Mouse (Mus musculus) ES-Bruce4 (cell line): Measurements from ENCODE around the gene Kcnip4. TPM values are rescaled to one million over a fixed set of nuclear protein-coding genes. Genes with fewer than 3 reads are reported as not detected.

Experiments
- H3K27ac ChIP-seq: 2 replicates; pipeline ENCODE4 v1.5.1; 2012; ENCODE audit warnings: low read length, inconsistent platforms; ENCODE audit not compliant: insufficient read depth
- H3K27me3 ChIP-seq: 2 replicates; pipeline ENCODE4 v1.6.1; 2012; ENCODE audit warnings: mild to moderate bottlenecking, low read length, inconsistent platforms; ENCODE audit not compliant: control insufficient read depth, poor library complexity, insufficient read depth, severe bottlenecking
- H3K36me3 ChIP-seq: 2 replicates; pipeline ENCODE4 v1.6.1; 2012; ENCODE audit warnings: inconsistent platforms, mild to moderate bottlenecking, low read length, moderate library complexity; ENCODE audit not compliant: control insufficient read depth, poor library complexity, insufficient read depth, severe bottlenecking
- H3K4me1 ChIP-seq: one replicate; pipeline ENCODE4 v1.8.1; 2011; ENCODE audit warnings: low read length; ENCODE audit not compliant: control insufficient read depth, insufficient read depth
- H3K4me3 ChIP-seq: 2 replicates; pipeline ENCODE4 v1.5.1; 2011; ENCODE audit warnings: low read depth, mild to moderate bottlenecking, low read length
- H3K9ac ChIP-seq: 2 replicates; pipeline ENCODE4 v1.6.1; 2012; ENCODE audit warnings: low read depth, mild to moderate bottlenecking, inconsistent platforms; ENCODE audit not compliant: poor library complexity, severe bottlenecking
- H3K9me3 ChIP-seq: replicated peaks from 2 replicates; pipeline ENCODE4 v1.6.1; 2012; ENCODE audit warnings: mild to moderate bottlenecking, low read length, inconsistent platforms; ENCODE audit not compliant: control insufficient read depth, poor library complexity, insufficient read depth, severe bottlenecking
- CTCF ChIP-seq: IDR thresholded peaks from one replicate; pipeline ENCODE4 v1.8.1; 2011; ENCODE audit warnings: low read depth, low read length
- EP300 ChIP-seq: IDR thresholded peaks from 2 replicates; pipeline ENCODE4 v1.6.1; 2011; ENCODE audit warnings: low read depth, low read length; ENCODE audit not compliant: insufficient read depth
- POLR2A ChIP-seq: IDR thresholded peaks from one replicate; pipeline ENCODE4 v1.8.1; 2011; ENCODE audit warnings: low read length; ENCODE audit not compliant: insufficient read depth
- polyA plus RNA-seq: library from polyadenylated mRNA; stranded (reverse); fragments of >200 nt; gene quantifications from 2 replicates; pipeline ENCODE4 v1.2.4, GENCODE M21; 2011; ENCODE audit warnings: low read depth; ENCODE audit not compliant: missing spikeins, insufficient read depth, insufficient read length

Kcnip4 gene
- polyA plus RNA-seq, 1 experiment: not detected

GRCm38 (mm10) chr5:48419741-48420140 lies 1105.0 kb downstream of the Kcnip4 start:
- Histone ChIP-seq H3K27ac (no peak overlapping the region), H3K4me1 (no peaks in the 10 kb centered on the region), H3K36me3 (no peaks in the 10 kb centered on the region), H3K4me3 (no peak overlapping the region), H3K9me3 (no peaks in the 10 kb centered on the region), H3K27me3 (no peaks in the 10 kb centered on the region), H3K9ac (no peak overlapping the region)
- no peak for TF ChIP-seq CTCF
- TF ChIP-seq EP300: no peak
- TF ChIP-seq POLR2A: no peak

GRCm38 (mm10) chr5:48412261-48412660 lies 1112.4 kb downstream of the Kcnip4 start:
- Histone ChIP-seq H3K27ac (no peak overlapping the region), H3K9ac (no peak overlapping the region), H3K4me1 (no peaks in the 10 kb centered on the region), H3K4me3 (no peak overlapping the region), H3K27me3 (no peaks in the 10 kb centered on the region), H3K9me3 (no peaks in the 10 kb centered on the region), H3K36me3 (no peaks in the 10 kb centered on the region)
- TF ChIP-seq CTCF (no peak), POLR2A (no peak), EP300 (no peak)

- TF ChIP-seq EP300 (no peak), CTCF (no peak), POLR2A (no peak)
- H3K9ac ChIP-seq: no peak overlapping the region
- no peaks in the 10 kb centered on the region for H3K4me1 ChIP-seq
- H3K27ac ChIP-seq: no peak overlapping the region
- no peak overlapping the region for H3K4me3 ChIP-seq
- H3K9me3 ChIP-seq: no peaks in the 10 kb centered on the region
- no peaks in the 10 kb centered on the region for H3K27me3 ChIP-seq
- H3K36me3 ChIP-seq: no peaks in the 10 kb centered on the region
These were observed 1113.2 kb downstream of the Kcnip4 start for GRCm38 (mm10) chr5:48411462-48411861.

GRCm38 (mm10) chr5:48410348-48410747 lies 1114.4 kb downstream of the Kcnip4 start:
- Histone ChIP-seq H3K27ac (no peak overlapping the region), H3K4me3 (no peak overlapping the region), H3K36me3 (no peaks in the 10 kb centered on the region), H3K9ac (no peak overlapping the region), H3K4me1 (no peaks in the 10 kb centered on the region), H3K9me3 (no peaks in the 10 kb centered on the region), H3K27me3 (no peaks in the 10 kb centered on the region)
- no peak for TF ChIP-seq EP300
- TF ChIP-seq CTCF: no peak
- TF ChIP-seq POLR2A: no peak

GRCm38 (mm10) chr5:48408276-48408675 lies 1116.4 kb downstream of the Kcnip4 start:
- H3K36me3 ChIP-seq: no peaks in the 10 kb centered on the region
- H3K4me3 ChIP-seq: no peak overlapping the region
- TF ChIP-seq POLR2A (no peak), EP300 (no peak), CTCF (no peak)
- no peak overlapping the region for H3K27ac ChIP-seq
- no peak overlapping the region for H3K9ac ChIP-seq
- H3K9me3 ChIP-seq: no peaks in the 10 kb centered on the region
- H3K27me3 ChIP-seq: no peaks in the 10 kb centered on the region
- H3K4me1 ChIP-seq: no peaks in the 10 kb centered on the region

- Histone ChIP-seq H3K36me3 (no peaks in the 10 kb centered on the region), H3K4me3 (no peak overlapping the region), H3K27ac (no peak overlapping the region), H3K9me3 (no peaks in the 10 kb centered on the region), H3K4me1 (no peaks in the 10 kb centered on the region), H3K9ac (no peak overlapping the region), H3K27me3 (no peaks in the 10 kb centered on the region)
- TF ChIP-seq POLR2A (no peak), CTCF (no peak), EP300 (no peak)
These were observed 1122.2 kb downstream of the Kcnip4 start for GRCm38 (mm10) chr5:48402497-48402896.
